8 mouse cellular contexts compared by ENCODE assay signal in genomic region chr8:124794486-124794780, GRCm38 (mm10). TPM values are rescaled to one million over a fixed set of nuclear protein-coding genes. Genes with fewer than 3 reads are reported as not detected.
DNase-seq lines count a peak whose midpoint lies in the region; ATAC-seq lines count a peak whose summit lies in the region.

No protein-coding gene starts in this region.

- H3K36me3 ChIP-seq in forebrain, embryonic 16.5 days (ENCODE audit: control insufficient read depth, insufficient read depth): no peaks in the 10 kb centered on the region
- no peaks in the 10 kb centered on the region for H3K36me3 ChIP-seq in intestine, embryonic 16.5 days (ENCODE audit: control insufficient read depth, insufficient read depth, low read length)
- H3K36me3 ChIP-seq in limb, embryonic 12.5 days: no peaks in the 10 kb centered on the region
- H3K36me3 ChIP-seq in midbrain, embryonic 13.5 days: no peaks in the 10 kb centered on the region; the same call in 1 of the 2 replicates
- no peaks in the 10 kb centered on the region for H3K36me3 ChIP-seq in stomach, embryonic 14.5 days (ENCODE audit: control insufficient read depth, insufficient read depth, low read length)

- H3K27ac ChIP-seq in forebrain, embryonic 16.5 days (ENCODE audit: low read length): peak overlapping the region; percentile 95
- no peak overlapping the region for H3K27ac ChIP-seq in intestine, embryonic 16.5 days (ENCODE audit: low read length)
- no peak overlapping the region for H3K27ac ChIP-seq in limb, embryonic 12.5 days
- peak overlapping the region; percentile 94 for H3K27ac ChIP-seq in midbrain, embryonic 13.5 days
- no peak overlapping the region for H3K27ac ChIP-seq in stomach, embryonic 14.5 days (ENCODE audit: low read length)

- peak overlapping the region; percentile 89 for H3K9ac ChIP-seq in forebrain, embryonic 16.5 days (replicated peaks; ENCODE audit: low read depth, low read length)
- H3K9ac ChIP-seq in intestine, embryonic 16.5 days (ENCODE audit: low read depth, low read length): no peak overlapping the region
- no peak overlapping the region for H3K9ac ChIP-seq in limb, embryonic 12.5 days (replicated peaks)
- H3K9ac ChIP-seq in midbrain, embryonic 13.5 days (replicated peaks): peak overlapping the region; percentile 86
- no peak overlapping the region for H3K9ac ChIP-seq in stomach, embryonic 14.5 days (replicated peaks; ENCODE audit: low read depth, low read length)

- peak overlapping the region; percentile 73 for H3K4me3 ChIP-seq in forebrain, embryonic 16.5 days (replicated peaks; ENCODE audit: low read length)
- H3K4me3 ChIP-seq in intestine, embryonic 16.5 days (ENCODE audit: low read length): peak overlapping the region; percentile 62
- H3K4me3 ChIP-seq in limb, embryonic 12.5 days (replicated peaks): peak overlapping the region; percentile 67
- peak overlapping the region; percentile 87 for H3K4me3 ChIP-seq in midbrain, embryonic 13.5 days (replicated peaks)
- H3K4me3 ChIP-seq in stomach, embryonic 14.5 days (ENCODE audit: low read depth, low read length): peak overlapping the region; percentile 59

- peak overlapping the region; percentile 81 for H3K4me2 ChIP-seq in forebrain, embryonic 16.5 days (ENCODE audit: low read length)
- H3K4me2 ChIP-seq in intestine, embryonic 16.5 days (ENCODE audit: low read depth, low read length): peak overlapping the region; percentile 100
- H3K4me2 ChIP-seq in limb, embryonic 12.5 days: peak overlapping the region; percentile 100
- H3K4me2 ChIP-seq in midbrain, embryonic 13.5 days (replicated peaks): peak overlapping the region; percentile 82
- peak overlapping the region; percentile 99 for H3K4me2 ChIP-seq in stomach, embryonic 14.5 days (replicated peaks; ENCODE audit: low read depth, low read length)

- H3K4me1 ChIP-seq in forebrain, embryonic 16.5 days (replicated peaks; ENCODE audit: control insufficient read depth, insufficient read depth, low read length): peaks cover 47% of the 10 kb centered on the region
- H3K4me1 ChIP-seq in intestine, embryonic 16.5 days (ENCODE audit: control insufficient read depth, insufficient read depth, low read length): peaks cover 29% of the 10 kb centered on the region
- H3K4me1 ChIP-seq in limb, embryonic 12.5 days (replicated peaks): peaks cover 26% of the 10 kb centered on the region
- H3K4me1 ChIP-seq in midbrain, embryonic 13.5 days (replicated peaks): peaks cover 67% of the 10 kb centered on the region
- H3K4me1 ChIP-seq in stomach, embryonic 14.5 days (ENCODE audit: control insufficient read depth, insufficient read depth, low read length): peaks cover 20% of the 10 kb centered on the region

- peak; percentile 41 for DNase-seq in CD4-positive, CD25-positive, alpha-beta regulatory T cell, adult 2 months (ENCODE audit: low read depth, low spot score)
- DNase-seq in cerebellum, adult 18-20 months: peak; percentile 91

- H3K27me3 ChIP-seq in forebrain, embryonic 16.5 days (replicated peaks; ENCODE audit: control insufficient read depth, insufficient read depth, low read length): peaks cover 8% of the 10 kb centered on the region; the same call in 1 of the 2 replicates
- H3K27me3 ChIP-seq in intestine, embryonic 16.5 days (replicated peaks; ENCODE audit: control insufficient read depth, insufficient read depth, low read length): peaks cover 54% of the 10 kb centered on the region
- H3K27me3 ChIP-seq in limb, embryonic 12.5 days: peaks cover 91% of the 10 kb centered on the region
- peaks cover 55% of the 10 kb centered on the region for H3K27me3 ChIP-seq in midbrain, embryonic 13.5 days
- peaks cover 36% of the 10 kb centered on the region for H3K27me3 ChIP-seq in stomach, embryonic 14.5 days (ENCODE audit: control insufficient read depth, insufficient read depth, low read length)

- H3K9me3 ChIP-seq in forebrain, embryonic 16.5 days (ENCODE audit: control insufficient read depth, low read length): no peaks in the 10 kb centered on the region
- H3K9me3 ChIP-seq in intestine, embryonic 16.5 days (ENCODE audit: control insufficient read depth, low read length): no peaks in the 10 kb centered on the region
- H3K9me3 ChIP-seq in limb, embryonic 12.5 days: no peaks in the 10 kb centered on the region
- H3K9me3 ChIP-seq in midbrain, embryonic 13.5 days: no peaks in the 10 kb centered on the region
- H3K9me3 ChIP-seq in stomach, embryonic 14.5 days (ENCODE audit: control insufficient read depth, low read depth, low read length): no peaks in the 10 kb centered on the region

- no peak for ATAC-seq in CD4-positive, CD25-positive, alpha-beta regulatory T cell, adult 4 months
- ATAC-seq in forebrain, embryonic 16.5 days: peak; percentile 37
- peak; percentile 36 for ATAC-seq in intestine, embryonic 16.5 days
- ATAC-seq in limb, embryonic 12.5 days (ENCODE audit: insufficient number of reproducible peaks, insufficient read depth, low FRiP score, low TSS enrichment, low read depth): no peak
- peak; percentile 34 for ATAC-seq in midbrain, embryonic 13.5 days
- ATAC-seq in stomach, embryonic 14.5 days (ENCODE audit: insufficient number of reproducible peaks, insufficient read depth, low FRiP score, low read depth): 0 out of 2 replicates have a peak, but pooled peaks have one; percentile 24

- under 1% methylated on average over 25 of the region's 25 CpGs for WGBS in forebrain, embryonic 16.5 days
- WGBS in intestine, embryonic 16.5 days: 0% methylated on average over 25 of the region's 25 CpGs
- 1% methylated on average over 25 of the region's 25 CpGs for WGBS in limb, embryonic 12.5 days
- under 1% methylated on average over 25 of the region's 25 CpGs for WGBS in midbrain, embryonic 13.5 days
- 0% methylated on average over 25 of the region's 25 CpGs for WGBS in stomach, embryonic 14.5 days

RNA-seq across cellular contexts. Expression of gene Trim67, which starts 1.5 kb away (rescaled TPM):
- not detected for polyA plus RNA-seq in CD4-positive, CD25-positive, alpha-beta regulatory T cell, adult 4 months (2017; shearing (Covaris generic))
- 28.8 and 30.4 TPM in 2 replicates for polyA plus RNA-seq in forebrain, embryonic 16.5 days (2015; fragmentation: Nextera tagmentation; extraction: Ambion mirVana)
- 0.32 and 0.38 TPM in 2 replicates for polyA plus RNA-seq in intestine, embryonic 16.5 days (2015; fragmentation: Nextera tagmentation; extraction: Ambion mirVana)
- 0.05 TPM in 1 of 2 replicates, not detected in the other for polyA plus RNA-seq in limb, embryonic 12.5 days (2016; fragmentation: Nextera tagmentation; extraction: Ambion mirVana)
- 16.8 and 17.6 TPM in 2 replicates for polyA plus RNA-seq in midbrain, embryonic 13.5 days (2015; fragmentation: Nextera tagmentation; extraction: Ambion mirVana)
- 0.95 and 1.1 TPM in 2 replicates for polyA plus RNA-seq in stomach, embryonic 14.5 days (2014; fragmentation: Nextera tagmentation; extraction: Ambion mirVana)

RNA-seq across cellular contexts. Expression of gene Fam89a, which starts 42.8 kb away (rescaled TPM):
- under 1 TPM; 0.73 to 0.80 TPM for polyA plus RNA-seq in CD4-positive, CD25-positive, alpha-beta regulatory T cell, adult 4 months (2017; shearing (Covaris generic))
- polyA plus RNA-seq in forebrain, embryonic 16.5 days (2015; fragmentation: Nextera tagmentation; extraction: Ambion mirVana): 0.25 TPM in 1 of 2 replicates, not detected in the other
- 2.8 and 2.9 TPM in 2 replicates for polyA plus RNA-seq in intestine, embryonic 16.5 days (2015; fragmentation: Nextera tagmentation; extraction: Ambion mirVana)
- polyA plus RNA-seq in limb, embryonic 12.5 days (2016; fragmentation: Nextera tagmentation; extraction: Ambion mirVana): 4.4 and 4.8 TPM in 2 replicates
- 0.40 and 0.43 TPM in 2 replicates for polyA plus RNA-seq in midbrain, embryonic 13.5 days (2015; fragmentation: Nextera tagmentation; extraction: Ambion mirVana)
- 6.1 and 6.4 TPM in 2 replicates for polyA plus RNA-seq in stomach, embryonic 14.5 days (2014; fragmentation: Nextera tagmentation; extraction: Ambion mirVana)

Comparison
In these comparisons a context has a peak if more than half of its experiments do, and no peak if none do; other contexts are left out.
1. ATAC-seq: peak in forebrain, embryonic 16.5 days (single experiment), intestine, embryonic 16.5 days (single experiment), midbrain, embryonic 13.5 days (single experiment) and stomach, embryonic 14.5 days (single experiment); none in CD4-positive, CD25-positive, alpha-beta regulatory T cell, adult 4 months (single experiment) and limb, embryonic 12.5 days (single experiment).
2. H3K27ac ChIP-seq: peak in forebrain, embryonic 16.5 days (single experiment) and midbrain, embryonic 13.5 days (single experiment); none in intestine, embryonic 16.5 days (single experiment), limb, embryonic 12.5 days (single experiment) and stomach, embryonic 14.5 days (single experiment).
3. H3K9ac ChIP-seq: peak in forebrain, embryonic 16.5 days (single experiment) and midbrain, embryonic 13.5 days (single experiment); none in intestine, embryonic 16.5 days (single experiment), limb, embryonic 12.5 days (single experiment) and stomach, embryonic 14.5 days (single experiment).
4. Peak in every context shown above with its lines, with median percentiles within 50 percentile points of each other: H3K4me2 ChIP-seq and H3K4me3 ChIP-seq.